Mouse (Mus musculus) embryonic stem cell, embryonic (primary cell): Measurements from ENCODE around the gene Trem2.

Experiments used
- CTCF ChIA-PET, 4 experiments: fragments of 300-600 bp in 2 of 4; fragments of 350-600 bp in 2 of 4; sonication (Branson Sonifier 250); formaldehyde crosslinking; loops; one replicate each; lab custom pipeline; 2022; ENCODE audit warnings: inconsistent platforms in 2 of 4; lab: Charles Lee
- POLR2A ChIA-PET, 4 experiments: fragments of 300-600 bp in 2 of 4; fragments of 350-600 bp in 2 of 4; sonication (Branson Sonifier 250); formaldehyde crosslinking; loops; one replicate each; lab custom pipeline; 2022; ENCODE audit warnings: antibody characterized with exemption in 4 of 4, inconsistent platforms in 1 of 4; lab: Charles Lee

Gene Trem2

DNA sequence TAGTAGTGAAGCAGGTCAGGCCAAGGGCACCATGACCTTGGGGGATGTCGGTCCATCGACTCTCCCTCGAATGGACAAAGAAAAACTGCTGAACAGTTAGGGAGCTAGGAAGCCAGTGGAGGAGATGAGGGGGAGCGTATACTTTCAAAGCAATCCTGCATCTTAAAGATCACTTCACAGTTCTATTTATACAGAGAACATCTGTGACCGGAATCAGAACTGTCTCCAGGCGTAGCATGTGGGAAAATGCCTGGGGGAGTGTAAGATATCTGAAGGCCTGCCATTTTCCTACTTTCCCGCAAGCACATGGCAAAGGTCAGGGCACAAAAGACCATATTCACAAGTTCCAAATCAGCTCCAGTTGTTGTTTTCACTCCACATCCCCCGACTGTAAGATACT, 26.8 kb downstream of the Trem2 start:
- ChIA-PET POLR2A (interaction anchor here in 1 of 4 experiments (0.6 to 1.7 kb wide), 2 partner anchors 19 to 143 kb away, joined by 3 to 4 read pairs; no protein-coding TSS in a partner anchor), CTCF (no interaction called here)

DNA sequence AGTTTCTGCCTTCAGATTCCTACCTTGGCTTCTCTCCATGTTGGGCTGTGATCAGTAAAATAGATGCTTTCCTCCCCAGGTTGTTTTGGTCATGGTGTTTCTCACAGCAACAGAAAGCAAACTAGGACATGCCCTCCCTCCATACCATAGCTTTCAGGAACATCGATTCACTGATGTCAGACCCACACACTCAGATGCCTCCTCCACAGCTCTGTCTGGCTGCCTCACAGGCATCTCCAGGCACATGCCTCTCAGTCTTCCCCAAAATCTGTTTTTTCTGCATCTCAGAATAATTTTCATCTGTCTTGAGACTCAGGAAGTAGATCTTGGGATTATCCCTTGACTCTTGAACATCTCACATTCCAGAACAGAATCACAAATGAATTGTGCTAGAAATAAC, 29.9 kb downstream of the Trem2 start:
- CTCF ChIA-PET: no interaction called here
- POLR2A ChIA-PET: no interaction called here

DNA sequence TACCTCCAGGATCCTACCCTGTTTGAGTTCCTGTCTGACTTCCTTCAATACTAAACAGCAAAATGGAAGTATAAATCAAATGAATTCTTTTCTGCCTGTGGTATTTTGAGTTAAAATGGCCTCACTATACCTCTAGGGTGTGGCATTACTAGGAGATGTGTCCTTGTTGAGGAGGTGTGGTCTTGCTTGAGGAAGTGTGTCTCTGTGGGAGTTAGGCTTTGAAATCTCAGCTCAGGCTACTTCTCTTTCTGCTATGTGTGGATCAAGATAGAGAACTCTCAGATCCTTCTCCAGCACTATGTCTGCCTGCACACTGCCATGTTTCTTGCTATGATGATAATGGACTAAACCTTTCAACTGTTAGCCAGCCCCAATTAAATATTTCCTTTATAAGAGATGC, 32.8 kb downstream of the Trem2 start:
- CTCF ChIA-PET: interaction anchor here in 1 of 4 experiments (1.0 kb wide), 1 partner anchor 88 kb away, joined by 3 read pairs; no protein-coding TSS in a partner anchor
- POLR2A ChIA-PET: no interaction called here

DNA sequence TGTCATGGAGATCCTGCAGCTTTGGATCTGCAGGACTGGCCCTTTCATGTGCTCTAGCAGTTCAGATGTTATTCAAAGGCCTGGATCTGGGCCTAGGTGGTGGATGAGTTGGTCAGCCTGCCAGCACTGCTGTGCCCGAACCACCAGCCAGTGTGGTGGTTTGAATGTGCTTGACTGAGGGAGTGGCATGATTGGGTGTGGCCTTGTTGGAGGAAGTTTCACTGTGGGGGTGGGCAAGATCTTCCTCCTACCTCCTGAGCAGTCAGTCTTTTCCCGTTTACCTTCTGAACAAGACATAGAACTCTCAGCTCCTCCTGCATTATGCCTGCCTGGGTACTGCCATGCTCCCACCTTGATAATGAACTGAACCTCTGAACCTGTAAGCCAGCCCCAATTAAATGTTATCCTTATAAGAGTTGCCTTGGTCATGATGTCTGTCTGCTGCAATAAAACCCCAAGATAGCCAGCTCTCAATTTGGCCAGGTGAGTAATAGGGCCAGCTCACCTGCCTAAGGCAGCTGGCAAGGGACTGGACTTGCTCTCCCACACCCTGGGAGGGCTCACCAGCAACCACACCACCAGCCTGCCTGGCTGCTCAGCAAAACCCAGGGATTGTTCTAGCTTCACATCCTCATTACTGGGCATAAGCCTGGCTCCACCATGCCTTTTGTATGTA, 39.7 kb downstream of the Trem2 start:
- ChIA-PET CTCF (no interaction called here), POLR2A (interaction anchor here in 1 of 4 experiments (1.0 kb wide), 1 partner anchor 57 kb away, joined by 4 read pairs; no protein-coding TSS in a partner anchor)

DNA sequence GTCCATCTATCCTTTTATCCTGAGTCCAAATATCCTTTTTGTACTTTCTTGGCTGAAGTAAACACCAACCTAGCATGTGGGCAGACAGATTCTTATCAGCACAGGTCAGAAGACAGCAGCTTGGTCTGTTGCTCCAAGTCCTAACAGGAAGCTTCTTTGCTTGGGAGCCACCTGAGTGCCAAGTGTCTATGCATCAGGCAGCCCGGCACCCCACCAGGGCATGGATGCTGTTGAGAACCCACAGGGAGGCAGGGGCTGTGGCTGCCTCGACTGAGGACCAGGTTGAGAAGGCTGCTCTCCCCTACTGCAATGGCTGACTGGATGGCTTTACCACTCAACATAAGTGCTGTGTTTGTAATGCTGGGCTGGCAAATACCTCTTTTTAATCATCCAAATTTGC, 42.5 kb downstream of the Trem2 start:
- ChIA-PET POLR2A (interaction anchor here in 1 of 4 experiments (1.1 kb wide), 1 partner anchor 20 kb away, joined by 3 read pairs; no protein-coding TSS in a partner anchor), CTCF (interaction anchor here in 1 of 4 experiments (0.5 kb wide), 1 partner anchor 257 kb away, joined by 4 read pairs; no protein-coding TSS in a partner anchor)

DNA sequence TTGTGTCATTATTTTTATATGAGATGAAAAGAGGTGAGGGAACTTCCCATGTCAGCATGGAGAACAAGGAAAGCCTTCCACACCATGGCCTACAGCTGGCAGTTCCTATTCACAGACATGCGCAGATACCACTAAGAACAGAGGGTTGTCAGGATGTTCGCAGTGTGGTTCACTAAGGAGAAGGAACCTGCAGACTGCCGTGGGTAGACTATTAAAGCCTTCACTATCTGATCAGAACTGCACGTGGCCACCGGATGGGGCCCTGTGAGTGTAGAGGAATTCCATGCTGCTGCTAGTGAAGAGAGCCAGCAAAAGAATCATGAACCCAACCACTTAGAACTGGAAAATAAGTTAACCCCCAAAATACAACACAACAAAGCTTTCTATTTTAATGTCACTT, 43.2 kb downstream of the Trem2 start:
- CTCF ChIA-PET: no interaction called here
- POLR2A ChIA-PET: no interaction called here

DNA sequence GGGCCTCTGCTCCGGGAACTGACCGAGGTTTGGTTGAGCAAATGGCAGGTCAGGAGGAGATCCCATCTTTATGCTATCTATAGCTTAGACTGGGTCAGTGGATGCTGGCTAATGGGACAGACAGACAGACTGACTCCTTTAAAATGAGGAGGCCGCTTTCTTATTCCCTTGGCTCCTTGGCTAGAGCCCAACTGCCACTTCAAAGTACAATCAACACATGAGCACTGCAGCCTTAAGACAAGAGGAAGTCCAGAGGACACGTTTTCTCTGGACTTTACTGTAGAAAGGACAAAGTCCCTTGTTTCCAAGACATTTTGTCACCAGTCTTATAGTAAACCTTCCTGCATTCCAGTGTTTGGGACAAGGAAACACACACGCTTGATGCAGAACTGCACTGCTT, 45.2 kb downstream of the Trem2 start:
- ChIA-PET POLR2A (interaction anchor here in 2 of 4 experiments (1.0 to 1.5 kb wide), 4 partner anchors 17 to 46 kb away, joined by 3 to 4 read pairs (median 4); partner anchors contain the start of genes Nfya (in 1 of the 2) and Oard1 (in 1 of the 2)), CTCF (interaction anchor here in 2 of 4 experiments (0.8 to 0.9 kb wide), 2 partner anchors 13 to 359 kb away, joined by 3 to 4 read pairs; no protein-coding TSS in a partner anchor)

DNA sequence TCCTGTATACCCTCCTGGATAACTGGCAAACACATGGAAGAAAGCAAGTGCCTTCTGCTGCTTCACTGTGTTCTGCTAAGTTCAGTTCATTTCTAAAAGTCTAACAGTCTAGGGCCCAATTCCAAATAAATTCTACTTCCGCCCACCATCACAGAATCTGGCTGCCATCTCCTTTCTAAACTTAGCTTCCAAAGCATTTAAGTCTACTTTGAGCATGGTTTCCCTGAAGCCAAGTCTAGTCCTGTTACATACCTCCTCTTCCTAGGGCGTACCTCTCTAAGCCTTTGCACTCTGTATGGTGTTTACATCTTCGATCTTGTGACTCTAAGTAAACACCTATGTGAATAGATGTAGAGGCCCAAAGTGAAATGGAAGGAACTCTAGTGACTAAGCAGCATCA, 46.4 kb downstream of the Trem2 start:
- POLR2A ChIA-PET: interaction anchor here in 2 of 4 experiments (0.6 to 1.5 kb wide), 2 partner anchors 9 to 20 kb away, joined by 4 read pairs; no protein-coding TSS in a partner anchor
- CTCF ChIA-PET: no interaction called here

DNA sequence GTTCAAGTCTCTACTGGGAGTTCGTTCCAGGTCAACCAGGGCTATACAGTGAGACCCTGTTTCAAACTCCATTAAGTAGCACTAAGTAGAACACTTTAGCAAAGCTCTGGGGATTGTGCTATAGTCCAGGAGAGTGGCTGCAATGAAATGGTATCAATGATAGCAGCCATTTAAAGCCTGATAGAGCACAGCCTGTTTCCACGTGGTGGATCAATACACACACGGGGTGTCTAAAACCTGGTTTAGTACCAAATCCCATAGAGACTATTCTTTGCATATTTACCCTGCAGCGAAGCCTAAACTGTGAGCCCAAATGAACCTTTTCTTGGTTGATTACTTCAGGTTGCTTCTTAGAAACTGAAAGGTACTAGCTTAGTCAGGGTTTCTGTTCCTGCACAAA, 55.5 kb downstream of the Trem2 start:
- ChIA-PET POLR2A (interaction anchor here in 1 of 4 experiments (1.1 kb wide), 1 partner anchor 9 kb away, joined by 3 read pairs; no protein-coding TSS in a partner anchor), CTCF (no interaction called here)

DNA sequence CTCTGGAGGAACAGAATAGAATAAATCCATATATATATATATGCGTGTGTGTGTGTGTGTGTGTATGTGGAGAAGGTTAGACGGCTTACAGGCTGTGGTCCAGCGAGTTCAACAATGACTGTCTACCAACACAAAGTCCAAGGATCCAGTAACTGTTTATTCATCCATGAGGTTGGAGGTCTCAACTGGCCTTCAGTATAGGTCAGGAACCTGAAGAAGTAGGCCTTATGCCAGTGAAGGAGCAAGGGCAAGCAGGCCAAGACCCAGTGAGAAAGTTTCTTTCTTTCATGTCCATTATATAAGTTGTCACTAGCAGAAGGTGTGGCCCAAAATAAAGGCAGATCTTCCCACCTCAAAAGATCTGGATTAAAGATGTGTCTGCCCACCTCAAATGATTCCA, 56.5 kb downstream of the Trem2 start:
- POLR2A ChIA-PET: no interaction called here
- CTCF ChIA-PET: no interaction called here
